ENCODE assay signal across 25 mouse cellular contexts in genomic region chr7:130951004-130951403, GRCm38 (mm10). TPM values are rescaled to one million over a fixed set of nuclear protein-coding genes. Genes with fewer than 3 reads are reported as not detected.
DNase-seq lines count a peak whose midpoint lies in the region; ATAC-seq and TF ChIP-seq lines count a peak whose summit lies in the region.
"Had no signal": no experiment of that assay in that cellular context is flagged by ENCODE, and none has a peak within 500 bp of the region (broad histone marks: within the 10 kb centered on the region; RNA-seq: fewer than 3 reads in every experiment).

No protein-coding gene starts in this region.

- no peak overlapping the region for H3K9ac ChIP-seq in heart, adult 2 months (ENCODE audit: low read depth, low read length)
- H3K9ac ChIP-seq in limb, embryonic 13.5 days, result no peak overlapping the region
- no peak overlapping the region for H3K9ac ChIP-seq in forebrain, embryonic 16.5 days (replicated peaks; ENCODE audit: low read depth, low read length)
- H3K9ac ChIP-seq: embryonic facial prominence, embryonic 13.5 days; limb, embryonic 12.5 days; liver, embryonic 14.5 days had no signal

- peaks cover 4% of the 10 kb centered on the region; the same call in 1 of the 2 replicates for H3K9me3 ChIP-seq in limb, embryonic 13.5 days
- no peaks in the 10 kb centered on the region for H3K9me3 ChIP-seq in limb, embryonic 10.5 days (replicated peaks)
- H3K9me3 ChIP-seq in forebrain, embryonic 16.5 days (ENCODE audit: control insufficient read depth, low read length), result no peaks in the 10 kb centered on the region
- H3K9me3 ChIP-seq: embryonic facial prominence, embryonic 13.5 days; limb, embryonic 12.5 days; midbrain, embryonic 10.5 days had no signal

- DNase-seq in heart, adult 2 months, result peak in 1 of 2 experiments; percentile 17
- no peak for DNase-seq in heart, postnatal 10 days
- DNase-seq in kidney, adult 18-20 months, result peak; percentile 60
- DNase-seq in kidney, postnatal 4 days, result no peak
- DNase-seq in limb, embryonic 10.5 days (ENCODE audit: low spot score), result no peak
- peak; percentile 77 to 78 for DNase-seq in kidney, postnatal 36 days
- DNase-seq: adrenal gland, adult 2 months; B cell, adult 2 months; cerebellum, adult 9-10 months; gastrocnemius, postnatal 36 days; right cerebral cortex, postnatal 14 days; spleen, adult 18-20 months; thymus, adult 18-20 months; thymus, postnatal 4 days had no signal

- intact Hi-C loops in heart, adult 2 months (cut with DNase I), result no loop called here
- intact Hi-C loops in heart, postnatal 10 days (cut with DNase I), result no loop called here

- no peaks in the 10 kb centered on the region for H3K79me2 ChIP-seq in heart, adult 2 months (replicated peaks; ENCODE audit: control insufficient read depth, insufficient read depth, low read length)

- peaks cover 6% of the 10 kb centered on the region for H3K4me1 ChIP-seq in heart, adult 2 months (ENCODE audit: control insufficient read depth, insufficient read depth, low read length)
- H3K4me1 ChIP-seq in limb, embryonic 13.5 days, result peaks cover 14% of the 10 kb centered on the region
- H3K4me1 ChIP-seq in limb, embryonic 10.5 days, result peaks cover 12% of the 10 kb centered on the region
- peaks cover 8% of the 10 kb centered on the region for H3K4me1 ChIP-seq in forebrain, embryonic 16.5 days (replicated peaks; ENCODE audit: control insufficient read depth, insufficient read depth, low read length)
- H3K4me1 ChIP-seq: midbrain, embryonic 10.5 days had no signal

- no peak for ATAC-seq in limb, embryonic 13.5 days (ENCODE audit: low FRiP score, low read depth)
- ATAC-seq in forebrain, embryonic 16.5 days, result no peak
- ATAC-seq: forebrain, embryonic 14.5 days; hindbrain, embryonic 16.5 days; intestine, embryonic 16.5 days had no signal

- H3K27me3 ChIP-seq in heart, adult 2 months (ENCODE audit: control insufficient read depth, insufficient read depth, low read length), result no peaks in the 10 kb centered on the region
- no peaks in the 10 kb centered on the region for H3K27me3 ChIP-seq in limb, embryonic 13.5 days
- H3K27me3 ChIP-seq in limb, embryonic 10.5 days (ENCODE audit: low read depth, poor library complexity, severe bottlenecking), result no peaks in the 10 kb centered on the region
- no peaks in the 10 kb centered on the region for H3K27me3 ChIP-seq in forebrain, embryonic 16.5 days (replicated peaks; ENCODE audit: control insufficient read depth, insufficient read depth, low read length)
- H3K27me3 ChIP-seq: embryonic facial prominence, embryonic 13.5 days; limb, embryonic 12.5 days had no signal

- TF ChIP-seq EP300 in heart, adult 2 months (IDR thresholded peaks at IDR 0.05; ENCODE audit: insufficient read depth, low read depth, low read length), result no peak

- peak overlapping the region; percentile 26; the same call in 1 of the 2 replicates for H3K27ac ChIP-seq in heart, adult 2 months
- H3K27ac ChIP-seq in limb, embryonic 13.5 days, result 0 out of 2 replicates have a peak overlapping the region, but pooled peaks have one; percentile 15
- H3K27ac ChIP-seq in limb, embryonic 10.5 days, result no peak overlapping the region
- no peak overlapping the region for H3K27ac ChIP-seq in forebrain, embryonic 16.5 days (ENCODE audit: low read length)
- H3K27ac ChIP-seq: embryonic facial prominence, embryonic 13.5 days; limb, embryonic 12.5 days; liver, embryonic 14.5 days; macrophage; midbrain, embryonic 10.5 days had no signal

- H3K4me2 ChIP-seq in limb, embryonic 13.5 days (replicated peaks), result no peak overlapping the region
- H3K4me2 ChIP-seq in forebrain, embryonic 16.5 days (ENCODE audit: low read length), result no peak overlapping the region
- H3K4me2 ChIP-seq: embryonic facial prominence, embryonic 13.5 days; limb, embryonic 12.5 days had no signal

- no peaks in the 10 kb centered on the region for H3K36me3 ChIP-seq in heart, adult 2 months (ENCODE audit: control insufficient read depth, insufficient read depth, low read length)
- H3K36me3 ChIP-seq in limb, embryonic 13.5 days, result no peaks in the 10 kb centered on the region
- H3K36me3 ChIP-seq in limb, embryonic 10.5 days, result no peaks in the 10 kb centered on the region
- H3K36me3 ChIP-seq in forebrain, embryonic 16.5 days (ENCODE audit: control insufficient read depth, insufficient read depth), result no peaks in the 10 kb centered on the region
- H3K36me3 ChIP-seq: embryonic facial prominence, embryonic 13.5 days; limb, embryonic 12.5 days; midbrain, embryonic 10.5 days had no signal

- no peak overlapping the region for H3K4me3 ChIP-seq in heart, adult 2 months
- H3K4me3 ChIP-seq in limb, embryonic 13.5 days, result no peak overlapping the region
- H3K4me3 ChIP-seq in limb, embryonic 10.5 days, result no peak overlapping the region
- H3K4me3 ChIP-seq in forebrain, embryonic 16.5 days (replicated peaks; ENCODE audit: low read length), result no peak overlapping the region
- H3K4me3 ChIP-seq: embryonic facial prominence, embryonic 13.5 days; limb, embryonic 12.5 days; midbrain, embryonic 10.5 days had no signal

- WGBS in heart, adult 2 months, result 81% methylated on average over 5 of the region's 5 CpGs
- 84% methylated on average over 5 of the region's 5 CpGs for WGBS in limb, embryonic 13.5 days
- 93% methylated on average over 5 of the region's 5 CpGs for WGBS in limb, embryonic 10.5 days
- 80% methylated on average over 5 of the region's 5 CpGs for WGBS in forebrain, embryonic 16.5 days

- TF ChIP-seq POLR2A in heart, adult 2 months (IDR thresholded peaks at IDR 0.05; ENCODE audit: insufficient read depth, low read depth, low read length), result no peak

- no peak for TF ChIP-seq CTCF in heart, adult 2 months (IDR thresholded peaks at IDR 0.05)

RNA-seq across cellular contexts. Expression of gene Htra1, which starts 15.1 kb away (rescaled TPM):
- 100 to 1,000 TPM; 102 to 117 TPM for total RNA-seq in heart, adult 2 months (2021)
- 85.7 and 91.1 TPM in 2 replicates for polyA plus RNA-seq in heart, adult 2 months (2012; rRNA removed)
- total RNA-seq in heart, postnatal 10 days (2021), result 100 to 1,000 TPM; 176 to 209 TPM
- polyA plus RNA-seq in limb, embryonic 13.5 days (2015; fragmentation: Nextera tagmentation; extraction: Ambion mirVana), result 78.4 and 87.6 TPM in 2 replicates
- 3.0 and 5.1 TPM in 2 replicates for polyA plus RNA-seq in limb, embryonic 10.5 days (2016; fragmentation: Nextera tagmentation; extraction: Ambion mirVana)
- 20.4 and 27.9 TPM in 2 replicates for polyA plus RNA-seq in forebrain, embryonic 16.5 days (2015; fragmentation: Nextera tagmentation; extraction: Ambion mirVana)
- total RNA-seq: hematopoietic stem cell, adult 5-6 weeks had no signal

Comparison
In these comparisons a context has a peak if more than half of its experiments do, and no peak if none do; other contexts are left out.
1. DNase-seq: peak in kidney, adult 18-20 months (single experiment) and kidney, postnatal 36 days (2 of 2); none in heart, postnatal 10 days (0 of 2), kidney, postnatal 4 days (0 of 2) and limb, embryonic 10.5 days (single experiment).
2. H3K27ac ChIP-seq: peak in heart, adult 2 months (single experiment) and limb, embryonic 13.5 days (single experiment); none in limb, embryonic 10.5 days (single experiment) and forebrain, embryonic 16.5 days (single experiment).